ENCODE assay signal across 22 mouse cellular contexts in the genomic region with DNA sequence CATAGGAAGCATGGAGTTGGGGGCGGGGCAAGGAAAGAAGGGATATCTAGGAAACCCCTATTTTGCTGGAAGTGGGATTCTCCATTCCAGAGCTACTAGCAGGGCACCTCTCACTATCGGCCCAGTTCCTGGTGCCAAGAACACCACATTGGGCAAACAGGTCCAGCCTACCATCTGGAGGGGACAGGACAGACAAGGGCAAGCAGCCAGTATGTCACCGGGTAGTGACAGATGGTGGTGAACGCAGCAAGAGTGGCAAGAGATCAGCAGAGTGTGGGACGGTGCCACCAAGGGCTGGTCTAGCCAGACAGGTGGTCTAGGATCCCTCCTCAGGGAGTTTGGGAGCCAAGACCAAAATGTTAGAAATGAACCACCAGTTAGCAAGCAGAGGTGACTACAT. TPM values are rescaled to one million over a fixed set of nuclear protein-coding genes. Genes with fewer than 3 reads are reported as not detected.
A peak's percentile ranks its signal among the peaks of the same experiment; 100 is the strongest.
DNase-seq lines count a peak whose midpoint lies in the region; ATAC-seq lines count a peak whose summit lies in the region.
"Had no signal": no experiment of that assay in that cellular context is flagged by ENCODE, and none has a peak within 500 bp of the region (broad histone marks: within the 10 kb centered on the region; RNA-seq: fewer than 3 reads in every experiment).

No protein-coding gene starts in this region.

- no peak overlapping the region for H3K4me2 ChIP-seq in hindbrain, embryonic 16.5 days (ENCODE audit: low read length)
- no peak overlapping the region for H3K4me2 ChIP-seq in hindbrain, embryonic 13.5 days
- H3K4me2 ChIP-seq: embryonic facial prominence, embryonic 12.5 days; intestine, embryonic 15.5 days; liver, embryonic 15.5 days; midbrain, embryonic 12.5 days; neural tube, embryonic 12.5 days had no signal

- H3K9me3 ChIP-seq in hindbrain, embryonic 16.5 days (ENCODE audit: control insufficient read depth, low read length), result no peaks in the 10 kb centered on the region
- no peaks in the 10 kb centered on the region for H3K9me3 ChIP-seq in hindbrain, embryonic 13.5 days
- H3K9me3 ChIP-seq: embryonic facial prominence, embryonic 12.5 days; intestine, embryonic 15.5 days; liver, embryonic 15.5 days; midbrain, embryonic 12.5 days; neural tube, embryonic 12.5 days had no signal

- no peak overlapping the region for H3K27ac ChIP-seq in hindbrain, embryonic 16.5 days (ENCODE audit: low read depth, low read length)
- no peak overlapping the region for H3K27ac ChIP-seq in hindbrain, embryonic 13.5 days
- H3K27ac ChIP-seq: embryonic facial prominence, embryonic 12.5 days; intestine, embryonic 15.5 days; liver, embryonic 15.5 days; midbrain, embryonic 12.5 days; neural tube, embryonic 12.5 days had no signal

- no peak overlapping the region for H3K9ac ChIP-seq in hindbrain, embryonic 16.5 days (ENCODE audit: low read depth, low read length)
- H3K9ac ChIP-seq in hindbrain, embryonic 13.5 days, result no peak overlapping the region
- H3K9ac ChIP-seq: embryonic facial prominence, embryonic 12.5 days; intestine, embryonic 15.5 days; liver, embryonic 15.5 days; midbrain, embryonic 12.5 days; neural tube, embryonic 12.5 days had no signal

- H3K27me3 ChIP-seq in hindbrain, embryonic 16.5 days (replicated peaks; ENCODE audit: control insufficient read depth, insufficient read depth, low read length), result no peaks in the 10 kb centered on the region
- no peaks in the 10 kb centered on the region for H3K27me3 ChIP-seq in hindbrain, embryonic 13.5 days
- H3K27me3 ChIP-seq: embryonic facial prominence, embryonic 12.5 days; intestine, embryonic 15.5 days; liver, embryonic 15.5 days; midbrain, embryonic 12.5 days; neural tube, embryonic 12.5 days had no signal

- H3K4me1 ChIP-seq in hindbrain, embryonic 16.5 days (ENCODE audit: control insufficient read depth, insufficient read depth, low read depth, low read length), result no peaks in the 10 kb centered on the region
- no peaks in the 10 kb centered on the region for H3K4me1 ChIP-seq in hindbrain, embryonic 13.5 days (replicated peaks)
- H3K4me1 ChIP-seq: embryonic facial prominence, embryonic 12.5 days; intestine, embryonic 15.5 days; liver, embryonic 15.5 days; midbrain, embryonic 12.5 days; neural tube, embryonic 12.5 days had no signal

- 66% methylated on average over 5 of the region's 5 CpGs for WGBS in hindbrain, embryonic 16.5 days
- WGBS in hindbrain, embryonic 13.5 days, result 81% methylated on average over 5 of the region's 5 CpGs

- H3K36me3 ChIP-seq in hindbrain, embryonic 16.5 days (ENCODE audit: control insufficient read depth, insufficient read depth, low read length), result no peaks in the 10 kb centered on the region
- H3K36me3 ChIP-seq in hindbrain, embryonic 13.5 days, result no peaks in the 10 kb centered on the region
- H3K36me3 ChIP-seq: embryonic facial prominence, embryonic 12.5 days; intestine, embryonic 15.5 days; liver, embryonic 15.5 days; midbrain, embryonic 12.5 days; neural tube, embryonic 12.5 days had no signal

- DNase-seq in cerebellum, adult 18-20 months, result peak; percentile 94 to 96
- peak; percentile 94 to 95 for DNase-seq in cerebellum, postnatal 25 days
- DNase-seq in kidney, postnatal 14 days, result no peak
- DNase-seq in left cerebral cortex, adult 8-10 months (ENCODE audit: low spot score in 2 of 2), result no peak
- DNase-seq: adrenal gland, adult 8-10 months; gastrocnemius, postnatal 14 days; kidney, postnatal 4 days; layer of hippocampus, adult 9-11 months; thymus, postnatal 25 days had no signal

- no peak overlapping the region for H3K4me3 ChIP-seq in hindbrain, embryonic 16.5 days (ENCODE audit: low read length)
- H3K4me3 ChIP-seq in hindbrain, embryonic 13.5 days, result no peak overlapping the region
- H3K4me3 ChIP-seq: embryonic facial prominence, embryonic 12.5 days; erythroblast, embryonic 14.5 days; intestine, embryonic 15.5 days; liver, embryonic 15.5 days; midbrain, embryonic 12.5 days; neural tube, embryonic 12.5 days had no signal

- peak; percentile 65; the same call in 1 of the 2 replicates for ATAC-seq in hindbrain, embryonic 16.5 days
- no peak for ATAC-seq in hindbrain, embryonic 13.5 days (ENCODE audit: low FRiP score)
- ATAC-seq in cerebellum, adult (ENCODE audit: insufficient number of reproducible peaks, low FRiP score, low TSS enrichment), result peak; percentile 93
- ATAC-seq: intestine, embryonic 15.5 days had no signal

RNA-seq across cellular contexts. Expression of a gene that starts 28.1 kb away (rescaled TPM):
- polyA plus RNA-seq in hindbrain, embryonic 16.5 days (2015; fragmentation: Nextera tagmentation; extraction: Ambion mirVana), result 0.65 and 0.72 TPM in 2 replicates
- polyA plus RNA-seq in hindbrain, embryonic 13.5 days (2015; fragmentation: Nextera tagmentation; extraction: Ambion mirVana), result 0.27 and 0.31 TPM in 2 replicates
- total RNA-seq in left cerebral cortex, adult 8-10 months (2022), result 10 to 100 TPM in 3 of 4 experiments, 1 to 10 TPM in 1; 9.2 to 16.2 (median 14.2) TPM
- total RNA-seq: heart, adult 8-10 months; hematopoietic stem cell, adult 5-6 weeks had no signal
- polyA plus RNA-seq: erythroblast, embryonic 14.5 days; kidney, embryonic 14.5 days; liver, embryonic 15.5 days; midbrain, embryonic 12.5 days; small intestine, adult 2 months had no signal

Comparison
In these comparisons a context has a peak if more than half of its experiments do, and no peak if none do; other contexts are left out.
1. DNase-seq: peak in cerebellum, adult 18-20 months (2 of 2) and cerebellum, postnatal 25 days (2 of 2); none in kidney, postnatal 14 days (single experiment) and left cerebral cortex, adult 8-10 months (0 of 2).